Mouse (Mus musculus): Measurements from ENCODE around the gene Faah. TPM values are rescaled to one million over a fixed set of nuclear protein-coding genes. Genes with fewer than 3 reads are reported as not detected.
A peak's percentile ranks its signal among the peaks of the same experiment; 100 is the strongest.

The Faah gene
- polyA plus RNA-seq, 1 experiment = 20.1 TPM

DNA sequence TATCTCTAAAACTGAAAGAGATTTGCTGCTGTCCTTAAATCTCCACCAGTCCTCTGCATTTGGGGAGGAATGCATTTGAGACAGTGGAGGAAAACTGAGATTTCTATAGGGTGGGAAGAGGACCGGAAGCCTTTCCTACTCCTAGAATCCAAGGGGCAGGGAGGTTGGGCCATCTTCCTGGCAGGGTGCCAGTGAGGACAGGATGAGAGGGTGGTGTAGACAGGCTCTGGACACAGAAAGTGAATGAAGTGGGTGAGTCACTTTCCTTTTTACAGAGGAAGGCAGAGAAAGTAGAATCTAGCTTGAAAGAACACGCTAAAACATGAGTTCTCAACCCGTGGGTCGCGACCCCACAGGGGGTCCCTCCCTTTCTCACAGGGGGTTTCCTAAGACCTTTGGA, 53.3 kb downstream of the Faah start:
- TF ChIP-seq CTCF (IDR thresholded peaks at IDR 0.05; ENCODE audit: borderline replicate concordance, extremely low read depth, insufficient read depth, insufficient read length) = no peak
- no peak for TF ChIP-seq POLR2A (IDR thresholded peaks at IDR 0.05; ENCODE audit: borderline replicate concordance, extremely low read depth, insufficient read depth, insufficient read length, poor library complexity, severe bottlenecking)
- DNase-seq (ENCODE audit: low read depth) = no peak

DNA sequence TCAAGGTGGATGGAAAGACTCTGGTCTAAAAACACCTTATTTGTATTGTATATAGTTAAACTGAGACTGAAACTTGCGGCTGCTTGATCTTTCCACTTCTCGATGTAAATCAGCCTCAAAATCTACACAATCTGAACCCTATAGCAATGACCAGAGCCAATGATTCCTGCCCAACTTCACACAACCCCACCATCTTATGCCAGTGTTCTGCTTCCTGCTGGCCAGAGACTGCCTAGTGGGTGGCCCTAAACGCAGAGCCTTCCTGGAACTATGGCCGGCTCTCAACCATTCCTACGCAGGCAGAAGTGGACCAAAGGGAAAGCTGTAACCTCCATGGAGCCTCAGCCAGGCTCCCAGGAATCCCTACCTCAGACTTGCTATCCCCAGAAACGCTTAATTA, 54.0 kb downstream of the Faah start:
- TF ChIP-seq CTCF (IDR thresholded peaks at IDR 0.05; ENCODE audit: borderline replicate concordance, extremely low read depth, insufficient read depth, insufficient read length) (no peak), POLR2A (IDR thresholded peaks at IDR 0.05; ENCODE audit: borderline replicate concordance, extremely low read depth, insufficient read depth, insufficient read length, poor library complexity, severe bottlenecking) (no peak)
- DNase-seq (ENCODE audit: low read depth) = no peak

- TF ChIP-seq POLR2A (IDR thresholded peaks at IDR 0.05; ENCODE audit: borderline replicate concordance, extremely low read depth, insufficient read depth, insufficient read length, poor library complexity, severe bottlenecking) = no peak
- peak; percentile 86 for DNase-seq (ENCODE audit: low read depth)
These were observed 54.9 kb downstream of the Faah start for GRCm38 (mm10) chr4:115962671-115963412.

- TF ChIP-seq POLR2A (IDR thresholded peaks at IDR 0.05; ENCODE audit: borderline replicate concordance, extremely low read depth, insufficient read depth, insufficient read length, poor library complexity, severe bottlenecking) (no peak), CTCF (IDR thresholded peaks at IDR 0.05; ENCODE audit: borderline replicate concordance, extremely low read depth, insufficient read depth, insufficient read length) (no peak)
- no peak for DNase-seq (ENCODE audit: low read depth)
These were observed 55.7 kb downstream of the Faah start for GRCm38 (mm10) chr4:115961991-115962390.

- DNase-seq (ENCODE audit: low read depth) = no peak
- TF ChIP-seq POLR2A (IDR thresholded peaks at IDR 0.05; ENCODE audit: borderline replicate concordance, extremely low read depth, insufficient read depth, insufficient read length, poor library complexity, severe bottlenecking) = no peak
- TF ChIP-seq CTCF (IDR thresholded peaks at IDR 0.05; ENCODE audit: borderline replicate concordance, extremely low read depth, insufficient read depth, insufficient read length) = no peak
These were observed 58.2 kb downstream of the Faah start for GRCm38 (mm10) chr4:115959546-115959945.

- DNase-seq (ENCODE audit: low read depth) = no peak
- TF ChIP-seq CTCF (IDR thresholded peaks at IDR 0.05; ENCODE audit: borderline replicate concordance, extremely low read depth, insufficient read depth, insufficient read length) (no peak), POLR2A (IDR thresholded peaks at IDR 0.05; ENCODE audit: borderline replicate concordance, extremely low read depth, insufficient read depth, insufficient read length, poor library complexity, severe bottlenecking) (no peak)
These were observed 62.3 kb downstream of the Faah start for GRCm38 (mm10) chr4:115955494-115955775.

DNA sequence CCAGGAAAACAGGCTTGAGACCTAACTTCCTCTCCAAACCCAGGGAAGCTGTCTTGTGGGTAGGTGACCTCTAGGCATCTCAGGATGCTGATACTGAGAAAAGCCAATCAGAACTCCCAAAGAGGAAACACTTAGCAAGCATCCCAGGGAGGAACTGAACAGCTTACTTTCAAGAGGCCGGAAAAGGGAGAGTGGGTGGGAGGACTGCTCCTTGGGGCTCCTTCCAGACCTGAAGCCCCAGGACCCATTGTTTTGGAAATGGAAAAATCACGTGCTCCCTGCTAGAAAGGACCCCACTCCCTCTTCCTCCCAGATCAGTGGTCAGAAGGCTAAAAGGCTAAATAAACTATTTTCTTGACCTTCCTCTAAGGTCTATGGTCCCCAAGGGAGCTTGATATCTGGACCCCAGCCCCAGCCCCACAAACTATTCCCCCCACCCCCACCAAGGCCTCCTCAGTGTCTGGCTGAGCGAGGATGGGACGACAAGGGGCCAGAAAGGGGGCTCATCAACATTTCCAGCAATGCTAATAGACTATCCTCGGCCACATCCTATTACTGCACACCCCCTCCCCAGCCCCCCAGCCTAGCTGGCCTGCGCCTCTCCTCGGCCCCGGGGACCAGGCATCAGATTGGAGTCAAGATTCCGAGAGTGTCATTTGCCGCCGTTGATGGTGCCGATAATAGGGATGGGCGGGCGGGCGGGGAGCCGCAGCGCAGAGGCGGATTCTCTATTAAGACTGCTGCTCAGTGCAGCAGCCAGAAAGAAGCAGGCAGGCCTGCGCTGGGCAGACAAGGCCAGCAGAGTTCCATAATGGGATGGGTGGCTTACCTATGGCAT, 62.9 kb downstream of the Faah start:
- no peak for TF ChIP-seq POLR2A (IDR thresholded peaks at IDR 0.05; ENCODE audit: borderline replicate concordance, extremely low read depth, insufficient read depth, insufficient read length, poor library complexity, severe bottlenecking)
- TF ChIP-seq CTCF (IDR thresholded peaks at IDR 0.05; ENCODE audit: borderline replicate concordance, extremely low read depth, insufficient read depth, insufficient read length) = no peak
- DNase-seq (ENCODE audit: low read depth) = no peak

DNA sequence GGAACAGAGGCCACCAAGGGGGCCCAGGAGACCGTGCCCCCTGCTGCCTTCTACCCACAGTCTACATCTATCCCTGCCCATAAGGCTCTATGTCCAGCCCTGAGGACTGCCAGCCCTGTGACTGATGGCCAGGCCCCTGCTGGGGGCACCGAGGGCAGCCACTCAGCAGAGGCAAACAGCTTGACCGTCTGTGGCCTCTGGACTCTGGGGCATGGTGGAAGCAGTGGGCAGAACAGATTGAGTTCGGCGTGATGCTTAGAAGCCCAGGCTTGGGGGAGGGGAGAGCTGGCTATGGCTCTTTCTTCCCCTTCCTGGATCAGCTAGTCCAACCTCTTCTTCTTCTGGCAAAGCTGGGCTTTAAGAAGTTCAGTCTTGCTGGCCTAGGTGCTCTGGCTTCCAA, 64.2 kb downstream of the Faah start:
- no peak for TF ChIP-seq POLR2A (IDR thresholded peaks at IDR 0.05; ENCODE audit: borderline replicate concordance, extremely low read depth, insufficient read depth, insufficient read length, poor library complexity, severe bottlenecking)
- no peak for TF ChIP-seq CTCF (IDR thresholded peaks at IDR 0.05; ENCODE audit: borderline replicate concordance, extremely low read depth, insufficient read depth, insufficient read length)
- DNase-seq (ENCODE audit: low read depth) = no peak

DNA sequence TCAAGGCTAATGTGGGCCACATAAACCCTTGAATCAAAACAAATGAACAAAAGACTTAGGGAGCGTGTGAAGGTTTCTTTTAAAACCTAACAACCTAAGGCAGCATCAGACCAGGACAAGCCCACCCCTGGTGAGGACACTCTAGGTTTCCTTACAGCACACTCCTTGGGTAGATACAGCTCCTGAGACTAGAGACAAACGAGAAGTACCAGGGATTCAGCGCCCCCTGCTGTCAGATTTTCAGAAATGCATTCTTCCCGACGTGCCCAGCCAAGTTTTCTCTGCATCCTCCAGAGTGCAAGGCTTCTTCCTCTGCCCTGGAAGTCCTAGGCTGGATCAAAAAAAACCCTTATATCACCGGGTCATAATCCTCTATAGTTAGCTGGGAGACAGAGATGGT, 65.0 kb downstream of the Faah start:
- DNase-seq (ENCODE audit: low read depth) = peak; percentile 71
- TF ChIP-seq POLR2A (IDR thresholded peaks at IDR 0.05; ENCODE audit: borderline replicate concordance, extremely low read depth, insufficient read depth, insufficient read length, poor library complexity, severe bottlenecking) = no peak
- peak; percentile 80 for TF ChIP-seq CTCF (IDR thresholded peaks at IDR 0.05; ENCODE audit: borderline replicate concordance, extremely low read depth, insufficient read depth, insufficient read length)

- no peak for DNase-seq (ENCODE audit: low read depth)
- TF ChIP-seq CTCF (IDR thresholded peaks at IDR 0.05; ENCODE audit: borderline replicate concordance, extremely low read depth, insufficient read depth, insufficient read length) = no peak
- no peak for TF ChIP-seq POLR2A (IDR thresholded peaks at IDR 0.05; ENCODE audit: borderline replicate concordance, extremely low read depth, insufficient read depth, insufficient read length, poor library complexity, severe bottlenecking)
These were observed 73.9 kb downstream of the Faah start for GRCm38 (mm10) chr4:115943669-115944314.

DNA sequence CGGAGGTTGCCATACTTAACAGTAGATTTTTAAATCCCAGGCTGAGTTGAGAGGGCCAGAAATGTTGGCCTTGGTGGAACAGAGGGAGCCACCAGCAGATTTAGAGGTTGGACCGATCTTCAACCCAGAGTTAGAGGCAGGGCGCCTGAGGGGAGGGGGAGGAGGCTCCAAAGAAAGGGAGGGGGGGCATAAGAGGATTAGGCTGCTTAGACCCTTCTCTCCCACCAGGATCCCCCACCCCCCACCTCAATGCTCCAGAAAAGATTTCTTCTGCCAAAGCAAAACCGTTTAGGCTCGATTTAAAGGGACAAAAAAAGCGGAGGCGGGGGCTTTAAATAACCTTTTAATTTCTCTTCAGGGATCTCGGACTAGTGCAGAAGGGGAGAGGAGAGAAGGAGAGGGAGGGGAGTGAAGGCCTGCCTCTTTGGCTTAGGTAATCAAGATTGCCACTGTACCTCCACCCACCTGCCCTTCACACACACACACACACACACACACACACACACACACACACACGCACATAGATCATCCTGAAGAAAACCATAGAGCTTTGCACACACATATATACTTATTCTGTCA, 76.4 kb downstream of the Faah start:
- peak; percentile 59 for DNase-seq (ENCODE audit: low read depth)
- no peak for TF ChIP-seq POLR2A (IDR thresholded peaks at IDR 0.05; ENCODE audit: borderline replicate concordance, extremely low read depth, insufficient read depth, insufficient read length, poor library complexity, severe bottlenecking)
- no peak for TF ChIP-seq CTCF (IDR thresholded peaks at IDR 0.05; ENCODE audit: borderline replicate concordance, extremely low read depth, insufficient read depth, insufficient read length)
